In genomic region chr8:72268356-72268755, GRCm38 (mm10) we compare ENCODE assay signal across 7 mouse cellular contexts. TPM values are rescaled to one million over a fixed set of nuclear protein-coding genes. Genes with fewer than 3 reads are reported as not detected.
DNase-seq lines count a peak whose midpoint lies in the region; ATAC-seq and TF ChIP-seq lines count a peak whose summit lies in the region.

No protein-coding gene starts in this region.

- no peaks in the 10 kb centered on the region for H3K27me3 ChIP-seq in embryonic facial prominence, embryonic 13.5 days
- no peaks in the 10 kb centered on the region for H3K27me3 ChIP-seq in liver, embryonic 11.5 days (replicated peaks; ENCODE audit: control insufficient read depth, insufficient read depth, low read length)
- H3K27me3 ChIP-seq in neural tube, embryonic 13.5 days: no peaks in the 10 kb centered on the region
- H3K27me3 ChIP-seq in thymus, adult 2 months (ENCODE audit: control insufficient read depth, insufficient read depth, low read length): no peaks in the 10 kb centered on the region; the same call in 1 of the 2 replicates

- peak; percentile 46 for DNase-seq in urinary bladder, postnatal 14 days (ENCODE audit: low spot score)
- no peak for DNase-seq in urinary bladder, adult 2 months (ENCODE audit: low spot score)
- peak; percentile 82 for DNase-seq in heart, postnatal 4 days
- DNase-seq in liver, embryonic 11.5 days (ENCODE audit: low spot score): peak; percentile 72
- no peak for DNase-seq in thymus, adult 2 months

- H3K9me3 ChIP-seq in embryonic facial prominence, embryonic 13.5 days: no peaks in the 10 kb centered on the region
- no peaks in the 10 kb centered on the region for H3K9me3 ChIP-seq in liver, embryonic 11.5 days (ENCODE audit: control insufficient read depth, low read length)
- no peaks in the 10 kb centered on the region for H3K9me3 ChIP-seq in neural tube, embryonic 13.5 days

- TF ChIP-seq POLR2A in thymus, adult 2 months (IDR thresholded peaks at IDR 0.05; ENCODE audit: control insufficient read depth, extremely low read depth, insufficient read depth, low read length, poor library complexity): no peak

- H3K36me3 ChIP-seq in embryonic facial prominence, embryonic 13.5 days: no peaks in the 10 kb centered on the region
- H3K36me3 ChIP-seq in liver, embryonic 11.5 days (ENCODE audit: control insufficient read depth, insufficient read depth, low read length): no peaks in the 10 kb centered on the region
- H3K36me3 ChIP-seq in neural tube, embryonic 13.5 days: no peaks in the 10 kb centered on the region
- H3K36me3 ChIP-seq in thymus, adult 2 months (ENCODE audit: control insufficient read depth, insufficient read depth, low read length): no peaks in the 10 kb centered on the region

- no peak overlapping the region for H3K9ac ChIP-seq in embryonic facial prominence, embryonic 13.5 days
- no peak overlapping the region; the same call in 1 of the 2 replicates for H3K9ac ChIP-seq in liver, embryonic 11.5 days (ENCODE audit: low read depth, low read length)
- H3K9ac ChIP-seq in neural tube, embryonic 13.5 days: no peak overlapping the region

- ATAC-seq in embryonic facial prominence, embryonic 13.5 days (ENCODE audit: insufficient number of reproducible peaks, insufficient read depth, low FRiP score, low TSS enrichment, low read depth): no peak
- peak; percentile 82 for ATAC-seq in liver, embryonic 11.5 days (replicated peaks; ENCODE audit: low FRiP score)
- ATAC-seq in neural tube, embryonic 13.5 days (ENCODE audit: low read depth): no peak

- 86% methylated on average over 15 of the region's 15 CpGs for WGBS in embryonic facial prominence, embryonic 13.5 days
- WGBS in liver, embryonic 11.5 days: 28% methylated on average over 15 of the region's 15 CpGs
- 85% methylated on average over 15 of the region's 15 CpGs for WGBS in neural tube, embryonic 13.5 days
- 20% methylated on average over 15 of the region's 15 CpGs for WGBS in thymus, adult 2 months

- no peak for TF ChIP-seq CTCF in thymus, adult 2 months (IDR thresholded peaks at IDR 0.05; ENCODE audit: borderline replicate concordance, control insufficient read depth, extremely low read depth, insufficient read depth, low read length, poor library complexity)

- H3K27ac ChIP-seq in embryonic facial prominence, embryonic 13.5 days: peak overlapping the region; percentile 57; the same call in 1 of the 2 replicates
- peak overlapping the region; percentile 71 for H3K27ac ChIP-seq in liver, embryonic 11.5 days (ENCODE audit: low read depth, low read length)
- H3K27ac ChIP-seq in neural tube, embryonic 13.5 days (replicated peaks): peak overlapping the region; percentile 61
- H3K27ac ChIP-seq in thymus, adult 2 months (ENCODE audit: control insufficient read depth, insufficient read depth, low read length): no peak overlapping the region

- no peak overlapping the region for H3K4me2 ChIP-seq in embryonic facial prominence, embryonic 13.5 days
- H3K4me2 ChIP-seq in liver, embryonic 11.5 days: peak overlapping the region; percentile 52
- H3K4me2 ChIP-seq in neural tube, embryonic 13.5 days: no peak overlapping the region

- no peaks in the 10 kb centered on the region for H3K4me1 ChIP-seq in embryonic facial prominence, embryonic 13.5 days
- peaks cover 17% of the 10 kb centered on the region for H3K4me1 ChIP-seq in liver, embryonic 11.5 days (replicated peaks; ENCODE audit: control insufficient read depth, insufficient read depth, low read length)
- no peaks in the 10 kb centered on the region for H3K4me1 ChIP-seq in neural tube, embryonic 13.5 days (replicated peaks)
- H3K4me1 ChIP-seq in thymus, adult 2 months (replicated peaks; ENCODE audit: control insufficient read depth, insufficient read depth, low read length): peaks cover 18% of the 10 kb centered on the region

- H3K4me3 ChIP-seq in embryonic facial prominence, embryonic 13.5 days: no peak overlapping the region
- H3K4me3 ChIP-seq in liver, embryonic 11.5 days (ENCODE audit: low read depth, low read length): no peak overlapping the region
- H3K4me3 ChIP-seq in neural tube, embryonic 13.5 days: no peak overlapping the region
- H3K4me3 ChIP-seq in thymus, adult 2 months (ENCODE audit: control insufficient read depth, insufficient read depth, low read length): no peak overlapping the region

RNA-seq across cellular contexts. Expression of gene Ap1m1, which starts 28.5 kb away (rescaled TPM):
- polyA plus RNA-seq in urinary bladder, adult 2 months (2012; rRNA removed): 75.1 TPM in 2 replicates
- 125 and 126 TPM in 2 replicates for polyA plus RNA-seq in embryonic facial prominence, embryonic 13.5 days (2015; fragmentation: Nextera tagmentation; extraction: Ambion mirVana)
- total RNA-seq in heart, postnatal 4 days (2021): 10 to 100 TPM; 66.5 to 71.7 TPM
- 111 and 119 TPM in 2 replicates for polyA plus RNA-seq in liver, embryonic 11.5 days (2014; fragmentation: Nextera tagmentation; extraction: Ambion mirVana)
- polyA plus RNA-seq in neural tube, embryonic 13.5 days (2015; fragmentation: Nextera tagmentation; extraction: Ambion mirVana): 227 and 228 TPM in 2 replicates
- 167 and 183 TPM in 2 replicates for polyA plus RNA-seq in thymus, adult 2 months (2012; rRNA removed)

RNA-seq across cellular contexts. Expression of gene Gm10282, which starts 36.7 kb away (rescaled TPM):
- polyA plus RNA-seq in urinary bladder, adult 2 months (2012; rRNA removed): 6.2 and 8.5 TPM in 2 replicates
- polyA plus RNA-seq in embryonic facial prominence, embryonic 13.5 days (2015; fragmentation: Nextera tagmentation; extraction: Ambion mirVana): 26.9 and 55.7 TPM in 2 replicates
- 10 to 100 TPM; 34.9 to 36.3 TPM for total RNA-seq in heart, postnatal 4 days (2021)
- polyA plus RNA-seq in liver, embryonic 11.5 days (2014; fragmentation: Nextera tagmentation; extraction: Ambion mirVana): 20.8 TPM in 2 replicates
- 14.3 and 19.6 TPM in 2 replicates for polyA plus RNA-seq in neural tube, embryonic 13.5 days (2015; fragmentation: Nextera tagmentation; extraction: Ambion mirVana)
- polyA plus RNA-seq in thymus, adult 2 months (2012; rRNA removed): 13.6 and 19.8 TPM in 2 replicates

RNA-seq across cellular contexts. Expression of gene Fam32a, which starts 48.8 kb away (rescaled TPM):
- 70.7 and 77.4 TPM in 2 replicates for polyA plus RNA-seq in urinary bladder, adult 2 months (2012; rRNA removed)
- 75.3 and 78.1 TPM in 2 replicates for polyA plus RNA-seq in embryonic facial prominence, embryonic 13.5 days (2015; fragmentation: Nextera tagmentation; extraction: Ambion mirVana)
- 10 to 100 TPM; 25.4 to 26.5 TPM for total RNA-seq in heart, postnatal 4 days (2021)
- polyA plus RNA-seq in liver, embryonic 11.5 days (2014; fragmentation: Nextera tagmentation; extraction: Ambion mirVana): 59.7 and 64.2 TPM in 2 replicates
- 93.8 and 96.1 TPM in 2 replicates for polyA plus RNA-seq in neural tube, embryonic 13.5 days (2015; fragmentation: Nextera tagmentation; extraction: Ambion mirVana)
- 52.1 and 62.5 TPM in 2 replicates for polyA plus RNA-seq in thymus, adult 2 months (2012; rRNA removed)

RNA-seq across cellular contexts. Expression of gene Klf2, which starts 50.5 kb away (rescaled TPM):
- polyA plus RNA-seq in urinary bladder, adult 2 months (2012; rRNA removed): 32.4 and 36.7 TPM in 2 replicates
- 5.6 and 5.8 TPM in 2 replicates for polyA plus RNA-seq in embryonic facial prominence, embryonic 13.5 days (2015; fragmentation: Nextera tagmentation; extraction: Ambion mirVana)
- 10 to 100 TPM; 65.3 to 68.2 TPM for total RNA-seq in heart, postnatal 4 days (2021)
- polyA plus RNA-seq in liver, embryonic 11.5 days (2014; fragmentation: Nextera tagmentation; extraction: Ambion mirVana): 5.3 and 5.5 TPM in 2 replicates
- 6.6 and 8.3 TPM in 2 replicates for polyA plus RNA-seq in neural tube, embryonic 13.5 days (2015; fragmentation: Nextera tagmentation; extraction: Ambion mirVana)
- polyA plus RNA-seq in thymus, adult 2 months (2012; rRNA removed): 62.1 and 86.9 TPM in 2 replicates

RNA-seq across cellular contexts. Expression of gene Gm11034, which starts 54.9 kb away (rescaled TPM):
- not detected in 2 replicates for polyA plus RNA-seq in urinary bladder, adult 2 months (2012; rRNA removed)
- polyA plus RNA-seq in embryonic facial prominence, embryonic 13.5 days (2015; fragmentation: Nextera tagmentation; extraction: Ambion mirVana): not detected in 2 replicates
- total RNA-seq in heart, postnatal 4 days (2021): not detected
- polyA plus RNA-seq in liver, embryonic 11.5 days (2014; fragmentation: Nextera tagmentation; extraction: Ambion mirVana): not detected in 2 replicates
- not detected in 2 replicates for polyA plus RNA-seq in neural tube, embryonic 13.5 days (2015; fragmentation: Nextera tagmentation; extraction: Ambion mirVana)
- polyA plus RNA-seq in thymus, adult 2 months (2012; rRNA removed): not detected in 2 replicates

Comparison
In these comparisons a context has a peak if more than half of its experiments do, and no peak if none do; other contexts are left out.
1. DNase-seq: peak in urinary bladder, postnatal 14 days (single experiment), heart, postnatal 4 days (single experiment) and liver, embryonic 11.5 days (single experiment); none in urinary bladder, adult 2 months (single experiment) and thymus, adult 2 months (single experiment).